9 mouse cellular contexts compared by ENCODE assay signal in genomic region chr17:84008682-84009052, GRCm38 (mm10).
DNase-seq lines count a peak whose midpoint lies in the region; ATAC-seq and TF ChIP-seq lines count a peak whose summit lies in the region.
"Had no signal": no experiment of that assay in that cellular context is flagged by ENCODE, and none has a peak within 500 bp of the region (broad histone marks: within the 10 kb centered on the region; RNA-seq: fewer than 3 reads in every experiment).

No protein-coding gene starts in this region.

- no peaks in the 10 kb centered on the region for H3K9me3 ChIP-seq in forebrain, embryonic 12.5 days
- no peaks in the 10 kb centered on the region for H3K9me3 ChIP-seq in forebrain, embryonic 13.5 days (replicated peaks)
- no peaks in the 10 kb centered on the region for H3K9me3 ChIP-seq in midbrain, embryonic 16.5 days (replicated peaks; ENCODE audit: control insufficient read depth, low read length, poor library complexity, severe bottlenecking)
- no peaks in the 10 kb centered on the region for H3K9me3 ChIP-seq in midbrain, embryonic 13.5 days
- no peaks in the 10 kb centered on the region for H3K9me3 ChIP-seq in intestine, postnatal 0 days (ENCODE audit: control insufficient read depth)
- H3K9me3 ChIP-seq in stomach, postnatal 0 days (ENCODE audit: control insufficient read depth, low read length): no peaks in the 10 kb centered on the region

- intact Hi-C loops in heart, postnatal 14 days (cut with DNase I): no loop called here
- intact Hi-C loops in heart, postnatal 10 days (cut with DNase I): no loop called here

- 0 out of 2 replicates have a peak, but pooled peaks have one; percentile 46 for ATAC-seq in forebrain, embryonic 12.5 days (ENCODE audit: low FRiP score)
- ATAC-seq in forebrain, embryonic 13.5 days: no peak
- ATAC-seq in midbrain, embryonic 16.5 days: 0 out of 2 replicates have a peak, but pooled peaks have one; percentile 17
- ATAC-seq in midbrain, embryonic 13.5 days: no peak
- ATAC-seq in intestine, postnatal 0 days: peak; percentile 32
- peak; percentile 6; the same call in 1 of the 2 replicates for ATAC-seq in stomach, postnatal 0 days (ENCODE audit: low FRiP score, low TSS enrichment)
- ATAC-seq: lung, postnatal 0 days had no signal

- H3K27me3 ChIP-seq in forebrain, embryonic 12.5 days: peaks cover 8% of the 10 kb centered on the region; the same call in 1 of the 2 replicates
- no peaks in the 10 kb centered on the region for H3K27me3 ChIP-seq in forebrain, embryonic 13.5 days
- H3K27me3 ChIP-seq in midbrain, embryonic 16.5 days (ENCODE audit: control insufficient read depth, insufficient read depth, low read depth, low read length): no peaks in the 10 kb centered on the region
- H3K27me3 ChIP-seq in midbrain, embryonic 13.5 days: no peaks in the 10 kb centered on the region
- no peaks in the 10 kb centered on the region for H3K27me3 ChIP-seq in intestine, postnatal 0 days (replicated peaks; ENCODE audit: control insufficient read depth, insufficient read depth, low read length)
- no peaks in the 10 kb centered on the region for H3K27me3 ChIP-seq in stomach, postnatal 0 days (ENCODE audit: control insufficient read depth, insufficient read depth, low read length)

- no peaks in the 10 kb centered on the region for H3K36me3 ChIP-seq in forebrain, embryonic 12.5 days (replicated peaks)
- H3K36me3 ChIP-seq in forebrain, embryonic 13.5 days (ENCODE audit: poor library complexity, severe bottlenecking): no peaks in the 10 kb centered on the region
- H3K36me3 ChIP-seq in midbrain, embryonic 16.5 days (ENCODE audit: control insufficient read depth, insufficient read depth, low read length): no peaks in the 10 kb centered on the region
- H3K36me3 ChIP-seq in midbrain, embryonic 13.5 days: no peaks in the 10 kb centered on the region
- H3K36me3 ChIP-seq in intestine, postnatal 0 days (ENCODE audit: control insufficient read depth, insufficient read depth): no peaks in the 10 kb centered on the region
- no peaks in the 10 kb centered on the region for H3K36me3 ChIP-seq in stomach, postnatal 0 days (ENCODE audit: control insufficient read depth, insufficient read depth, low read length)

- DNase-seq in stomach, postnatal 0 days (ENCODE audit: low spot score): no peak
- DNase-seq in heart, postnatal 14 days: no peak
- DNase-seq in heart, postnatal 10 days: no peak

- H3K4me2 ChIP-seq in forebrain, embryonic 12.5 days: no peak overlapping the region
- no peak overlapping the region for H3K4me2 ChIP-seq in forebrain, embryonic 13.5 days
- H3K4me2 ChIP-seq in midbrain, embryonic 16.5 days (ENCODE audit: low read length): no peak overlapping the region
- H3K4me2 ChIP-seq in midbrain, embryonic 13.5 days (replicated peaks): no peak overlapping the region
- no peak overlapping the region for H3K4me2 ChIP-seq in intestine, postnatal 0 days (replicated peaks; ENCODE audit: low read depth)
- H3K4me2 ChIP-seq in stomach, postnatal 0 days (replicated peaks; ENCODE audit: low read depth): no peak overlapping the region

- no peak for TF ChIP-seq EP300 in stomach, postnatal 0 days (optimal IDR thresholded peaks at IDR 0.05)

- WGBS in forebrain, embryonic 12.5 days: 73% methylated on average over 7 of the region's 7 CpGs
- WGBS in forebrain, embryonic 13.5 days: 78% methylated on average over 7 of the region's 7 CpGs
- WGBS in midbrain, embryonic 16.5 days: 61% methylated on average over 7 of the region's 7 CpGs
- WGBS in midbrain, embryonic 13.5 days: 68% methylated on average over 7 of the region's 7 CpGs
- 30% methylated on average over 7 of the region's 7 CpGs for WGBS in intestine, postnatal 0 days
- 56% methylated on average over 7 of the region's 7 CpGs for WGBS in stomach, postnatal 0 days

- no peak for TF ChIP-seq CTCF in intestine, postnatal 0 days (IDR thresholded peaks at IDR 0.05; ENCODE audit: low read depth)
- TF ChIP-seq CTCF in stomach, postnatal 0 days (IDR thresholded peaks at IDR 0.05; ENCODE audit: low read depth): no peak

- H3K4me1 ChIP-seq in forebrain, embryonic 12.5 days: peaks cover 19% of the 10 kb centered on the region
- H3K4me1 ChIP-seq in forebrain, embryonic 13.5 days: peaks cover 23% of the 10 kb centered on the region
- no peaks in the 10 kb centered on the region for H3K4me1 ChIP-seq in midbrain, embryonic 16.5 days (ENCODE audit: control insufficient read depth, insufficient read depth, low read length)
- H3K4me1 ChIP-seq in midbrain, embryonic 13.5 days (replicated peaks): peaks cover 10% of the 10 kb centered on the region
- H3K4me1 ChIP-seq in intestine, postnatal 0 days (replicated peaks; ENCODE audit: control insufficient read depth, insufficient read depth, low read length): no peaks in the 10 kb centered on the region
- H3K4me1 ChIP-seq in stomach, postnatal 0 days (replicated peaks; ENCODE audit: control insufficient read depth, insufficient read depth): 0 out of 2 replicates have a peak, but pooled peaks cover 2% of the 10 kb centered on the region

- H3K4me3 ChIP-seq in forebrain, embryonic 12.5 days (replicated peaks): no peak overlapping the region
- no peak overlapping the region for H3K4me3 ChIP-seq in forebrain, embryonic 13.5 days
- no peak overlapping the region for H3K4me3 ChIP-seq in midbrain, embryonic 16.5 days (ENCODE audit: low read depth, low read length)
- H3K4me3 ChIP-seq in midbrain, embryonic 13.5 days (replicated peaks): no peak overlapping the region
- no peak overlapping the region for H3K4me3 ChIP-seq in intestine, postnatal 0 days (ENCODE audit: low read depth, low read length)
- H3K4me3 ChIP-seq in stomach, postnatal 0 days (ENCODE audit: low read depth, low read length): no peak overlapping the region

- no peak overlapping the region for H3K27ac ChIP-seq in forebrain, embryonic 12.5 days
- no peak overlapping the region for H3K27ac ChIP-seq in forebrain, embryonic 13.5 days
- no peak overlapping the region for H3K27ac ChIP-seq in midbrain, embryonic 16.5 days (ENCODE audit: low read length)
- H3K27ac ChIP-seq in midbrain, embryonic 13.5 days: no peak overlapping the region
- H3K27ac ChIP-seq in intestine, postnatal 0 days (ENCODE audit: low read depth, low read length): 0 out of 2 replicates have a peak overlapping the region, but pooled peaks have one; percentile 28
- peak overlapping the region; percentile 70 for H3K27ac ChIP-seq in stomach, postnatal 0 days (replicated peaks)

- no peak overlapping the region for H3K9ac ChIP-seq in forebrain, embryonic 12.5 days
- no peak overlapping the region for H3K9ac ChIP-seq in forebrain, embryonic 13.5 days
- H3K9ac ChIP-seq in midbrain, embryonic 16.5 days (ENCODE audit: low read depth, low read length): no peak overlapping the region
- no peak overlapping the region for H3K9ac ChIP-seq in midbrain, embryonic 13.5 days (replicated peaks)
- H3K9ac ChIP-seq in intestine, postnatal 0 days (ENCODE audit: low read depth, low read length): no peak overlapping the region
- no peak overlapping the region for H3K9ac ChIP-seq in stomach, postnatal 0 days (ENCODE audit: low read length)

Comparison
In these comparisons a context has a peak if more than half of its experiments do, and no peak if none do; other contexts are left out.
1. ATAC-seq: peak in forebrain, embryonic 12.5 days (single experiment), midbrain, embryonic 16.5 days (single experiment), intestine, postnatal 0 days (single experiment) and stomach, postnatal 0 days (single experiment); none in forebrain, embryonic 13.5 days (single experiment) and midbrain, embryonic 13.5 days (single experiment).
2. H3K27ac ChIP-seq: peak in intestine, postnatal 0 days (single experiment) and stomach, postnatal 0 days (single experiment); none in forebrain, embryonic 12.5 days (single experiment), forebrain, embryonic 13.5 days (single experiment), midbrain, embryonic 16.5 days (single experiment) and midbrain, embryonic 13.5 days (single experiment).